Mouse (Mus musculus): ENCODE measurements around the gene Nab2. TPM values are rescaled to one million over a fixed set of nuclear protein-coding genes. Genes with fewer than 3 reads are reported as not detected.

Gene Nab2
- 5.6 and 6.2 TPM in 2 replicates for polyA plus RNA-seq (2016; fragmentation: Nextera tagmentation; extraction: Ambion mirVana)

GRCm38 (mm10) chr10:127668093-127669050 is at the start of gene Nab2:
TSS of gene Nab2 (minus strand) at chr10:127668568.
- Histone ChIP-seq H3K27me3 (ENCODE audit: poor library complexity, severe bottlenecking) (peaks cover 64% of the 10 kb centered on the region), H3K4me1 (peaks cover 62% of the 10 kb centered on the region)
- WGBS, result 2% methylated on average over 40 of the region's 40 CpGs

DNA sequence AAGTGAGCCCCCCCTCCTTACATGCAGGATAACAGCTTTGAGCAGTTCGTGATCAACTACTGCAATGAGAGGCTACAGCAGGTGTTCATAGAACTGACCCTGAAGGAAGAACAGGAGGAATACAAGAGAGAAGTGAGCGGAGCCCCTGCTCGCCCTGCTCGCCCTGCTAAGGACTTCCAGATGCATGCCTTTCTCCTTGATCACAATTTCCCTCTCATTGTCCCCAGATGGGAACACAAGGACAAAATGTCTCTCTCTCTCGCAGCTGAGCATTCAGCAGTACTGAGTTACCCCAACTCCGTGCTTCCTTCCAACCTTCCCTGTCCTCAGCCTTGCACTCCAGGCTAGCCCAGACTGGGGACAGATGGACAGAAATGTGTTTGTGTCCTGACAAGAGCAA is 44.4 kb upstream of the Nab2 start:
- H3K27ac ChIP-seq, result no peak overlapping the region
- H3K9me3 ChIP-seq, result no peaks in the 10 kb centered on the region
- DNase-seq (ENCODE audit: extremely low spot score, low spot score), result no peak
- peaks cover 14% of the 10 kb centered on the region for H3K4me1 ChIP-seq
- H3K36me3 ChIP-seq (replicated peaks), result peaks cover 5% of the 10 kb centered on the region
- H3K27me3 ChIP-seq (ENCODE audit: poor library complexity, severe bottlenecking), result peaks cover 5% of the 10 kb centered on the region; the same call in 1 of the 2 replicates
- no peak overlapping the region for H3K4me3 ChIP-seq
- 67% methylated on average over 6 of the region's 6 CpGs for WGBS

More at GRCm38 (mm10) chr10:127668093-127669050, at the start of gene Nab2:
- H3K36me3 ChIP-seq (replicated peaks), result peaks cover 15% of the 10 kb centered on the region
- DNase-seq (ENCODE audit: extremely low spot score, low spot score), result no peak
- H3K9me3 ChIP-seq, result no peaks in the 10 kb centered on the region
- peak within 1 kb of the TSS; percentile 89 for H3K27ac ChIP-seq
- peak within 1 kb of the TSS; percentile 61 for H3K4me3 ChIP-seq

DNA sequence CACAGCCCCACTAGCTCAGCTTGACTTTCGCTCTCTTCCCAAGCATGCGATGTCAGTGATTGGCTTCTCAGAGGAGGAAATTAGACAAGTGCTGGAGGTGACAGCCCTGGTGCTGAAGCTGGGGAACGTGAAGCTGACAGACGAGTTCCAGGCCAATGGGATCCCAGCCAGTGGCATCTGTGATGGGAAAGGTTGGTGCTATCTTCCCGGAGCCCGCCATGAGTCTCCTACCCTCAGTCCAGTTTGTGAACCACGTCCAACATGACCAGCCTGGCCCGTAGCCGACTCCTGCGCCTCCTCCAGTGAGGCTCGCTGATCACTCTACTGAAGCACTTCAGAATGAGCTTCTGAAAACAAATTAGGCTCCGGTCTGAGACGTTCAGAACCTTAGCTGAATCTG is 42.0 kb upstream of the Nab2 start:
- whole genome bisulfite sequencing, result 84% methylated on average over 13 of the region's 13 CpGs
- Histone ChIP-seq H3K27me3 (ENCODE audit: poor library complexity, severe bottlenecking) (no peaks in the 10 kb centered on the region), H3K27ac (no peak overlapping the region), H3K36me3 (replicated peaks) (no peaks in the 10 kb centered on the region), H3K4me1 (peaks cover 8% of the 10 kb centered on the region), H3K4me3 (no peak overlapping the region), H3K9me3 (no peaks in the 10 kb centered on the region)
- no peak for DNase-seq (ENCODE audit: extremely low spot score, low spot score)

DNA sequence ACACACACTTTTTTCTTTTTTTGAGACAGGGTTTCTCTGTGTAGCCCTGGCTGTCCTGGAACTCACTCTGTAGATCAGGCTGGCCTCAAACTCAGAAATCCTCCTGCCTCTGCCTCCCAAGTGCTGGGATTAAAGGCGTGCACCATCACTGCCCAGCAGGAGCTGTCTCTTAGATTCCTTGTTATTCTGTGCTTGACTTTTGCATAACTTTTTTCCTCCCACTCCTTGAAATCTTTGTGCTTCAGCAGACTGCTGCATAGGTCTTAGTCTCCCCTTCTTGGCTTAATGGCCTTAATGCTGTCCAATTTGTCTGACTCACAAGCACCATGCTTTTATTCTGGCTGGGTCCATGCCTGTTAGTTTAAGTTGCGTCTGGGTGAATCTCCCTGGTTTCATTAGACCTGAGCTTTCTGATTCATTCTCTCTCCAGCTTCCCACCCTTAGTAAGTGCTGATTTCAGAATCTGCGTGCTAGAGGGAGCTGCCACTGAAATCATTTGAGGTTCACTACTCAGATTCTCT is 40.5 kb upstream of the Nab2 start:
- Histone ChIP-seq H3K9me3 (no peaks in the 10 kb centered on the region), H3K4me3 (no peak overlapping the region), H3K27ac (no peak overlapping the region), H3K36me3 (replicated peaks) (no peaks in the 10 kb centered on the region), H3K27me3 (ENCODE audit: poor library complexity, severe bottlenecking) (no peaks in the 10 kb centered on the region), H3K4me1 (peaks cover 8% of the 10 kb centered on the region)
- WGBS, result 83% methylated on average over 3 of the region's 3 CpGs
- DNase-seq (ENCODE audit: extremely low spot score, low spot score), result no peak

DNA sequence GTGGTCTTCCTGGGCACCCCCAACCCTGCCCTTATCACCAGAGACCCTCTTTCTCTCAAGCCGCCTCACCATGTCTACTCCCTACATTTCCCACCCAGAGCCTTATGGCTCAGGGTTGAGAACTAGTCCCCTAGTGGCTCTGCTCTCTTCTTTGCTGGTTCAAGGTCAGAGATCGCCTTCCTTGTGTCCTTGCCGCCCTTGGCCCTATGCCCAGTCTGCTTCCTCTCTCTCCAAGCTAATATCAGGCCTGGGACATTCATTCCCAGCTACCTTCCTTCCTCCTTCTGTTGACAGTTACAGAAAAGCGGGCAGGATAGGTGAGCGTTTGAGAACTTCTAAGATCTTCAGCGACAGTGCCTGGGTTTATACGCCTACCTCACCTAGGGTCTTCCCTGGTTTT is 39.4 kb upstream of the Nab2 start:
- no peak overlapping the region for H3K27ac ChIP-seq
- 94% methylated on average over 7 of the region's 7 CpGs for WGBS
- H3K27me3 ChIP-seq (ENCODE audit: poor library complexity, severe bottlenecking), result no peaks in the 10 kb centered on the region
- DNase-seq (ENCODE audit: extremely low spot score, low spot score), result no peak
- no peak overlapping the region for H3K4me3 ChIP-seq
- H3K9me3 ChIP-seq, result no peaks in the 10 kb centered on the region
- no peaks in the 10 kb centered on the region for H3K36me3 ChIP-seq (replicated peaks)
- H3K4me1 ChIP-seq, result peaks cover 5% of the 10 kb centered on the region

GRCm38 (mm10) chr10:127705783-127706182 is 37.4 kb upstream of the Nab2 start:
- Histone ChIP-seq H3K4me3 (no peak overlapping the region), H3K9me3 (no peaks in the 10 kb centered on the region), H3K27me3 (ENCODE audit: poor library complexity, severe bottlenecking) (no peaks in the 10 kb centered on the region), H3K27ac (no peak overlapping the region), H3K36me3 (replicated peaks) (no peaks in the 10 kb centered on the region), H3K4me1 (no peaks in the 10 kb centered on the region)
- DNase-seq (ENCODE audit: extremely low spot score, low spot score), result no peak
- WGBS, result 94% methylated on average over 4 of the region's 4 CpGs

- no peaks in the 10 kb centered on the region for H3K9me3 ChIP-seq
- WGBS, result 73% methylated on average over 2 of the region's 2 CpGs
- DNase-seq (ENCODE audit: extremely low spot score, low spot score), result no peak
Measured at GRCm38 (mm10) chr10:127704766-127705220, 36.4 kb upstream of the Nab2 start, which contains the start of gene Myo1a. TSS of gene Myo1a (plus strand) at chr10:127705170.

GRCm38 (mm10) chr10:127704293-127704692 is 35.9 kb upstream of the Nab2 start:
- Histone ChIP-seq H3K27me3 (ENCODE audit: poor library complexity, severe bottlenecking) (no peaks in the 10 kb centered on the region), H3K9me3 (no peaks in the 10 kb centered on the region), H3K4me1 (no peaks in the 10 kb centered on the region), H3K27ac (no peak overlapping the region), H3K4me3 (no peak overlapping the region), H3K36me3 (replicated peaks) (peaks cover 12% of the 10 kb centered on the region; the same call in 1 of the 2 replicates)
- WGBS, result 82% methylated on average over 2 of the region's 2 CpGs
- DNase-seq (ENCODE audit: extremely low spot score, low spot score), result no peak

More at GRCm38 (mm10) chr10:127704766-127705220, 36.4 kb upstream of the Nab2 start, which contains the start of gene Myo1a:
- Histone ChIP-seq H3K36me3 (replicated peaks) (0 out of 2 replicates have a peak, but pooled peaks cover 7% of the 10 kb centered on the region), H3K4me3 (no peak within 1 kb of the TSS), H3K4me1 (no peaks in the 10 kb centered on the region), H3K27ac (no peak within 1 kb of the TSS), H3K27me3 (ENCODE audit: poor library complexity, severe bottlenecking) (no peaks in the 10 kb centered on the region)

DNA sequence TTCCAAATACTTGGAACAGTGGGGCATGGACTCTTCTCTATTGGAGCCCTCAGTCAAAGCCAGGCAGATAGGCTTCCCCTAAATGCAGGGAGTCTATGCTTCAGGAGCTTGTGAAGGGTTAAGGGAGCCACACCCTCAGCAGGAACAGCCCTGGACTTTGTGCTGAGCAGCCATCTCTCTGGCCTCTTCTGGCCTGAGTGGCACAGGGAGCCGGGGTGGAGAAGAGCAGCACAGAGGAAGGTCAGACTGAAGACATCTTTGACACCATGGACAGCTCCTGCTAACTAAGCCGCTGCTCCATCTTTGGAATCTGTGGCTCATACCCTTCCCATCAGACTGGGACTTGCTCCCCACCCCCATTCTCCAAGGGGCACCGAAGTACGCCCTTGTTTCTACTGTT is 34.9 kb upstream of the Nab2 start:
- no peaks in the 10 kb centered on the region for H3K4me1 ChIP-seq
- 49% methylated on average over 4 of the region's 4 CpGs for WGBS
- H3K9me3 ChIP-seq, result no peaks in the 10 kb centered on the region
- H3K27me3 ChIP-seq (ENCODE audit: poor library complexity, severe bottlenecking), result no peaks in the 10 kb centered on the region
- no peak overlapping the region for H3K4me3 ChIP-seq
- H3K27ac ChIP-seq, result no peak overlapping the region
- peaks cover 22% of the 10 kb centered on the region for H3K36me3 ChIP-seq (replicated peaks)
- DNase-seq (ENCODE audit: extremely low spot score, low spot score), result no peak

DNA sequence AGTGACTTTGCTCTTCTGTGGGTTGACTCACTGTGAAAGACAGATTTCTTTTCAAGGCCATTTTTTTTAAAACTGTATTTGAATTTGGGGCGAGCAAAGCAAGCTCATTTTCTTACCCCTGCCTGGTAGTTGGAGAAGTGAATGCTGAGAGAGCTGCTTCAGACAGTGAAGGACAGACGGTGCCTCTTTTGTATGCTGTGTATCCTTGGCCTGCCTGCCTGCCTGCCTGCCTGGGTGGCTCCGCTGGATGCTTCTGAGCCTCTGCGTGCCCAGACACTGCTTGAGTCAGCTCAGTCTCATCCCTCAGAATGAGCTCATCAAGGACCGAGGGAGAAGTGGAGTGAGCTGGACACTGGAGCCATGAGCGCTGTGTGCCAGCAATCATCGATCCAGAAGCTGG is 30.6 kb upstream of the Nab2 start:
- Histone ChIP-seq H3K36me3 (replicated peaks) (peaks cover 59% of the 10 kb centered on the region), H3K4me1 (no peaks in the 10 kb centered on the region), H3K27ac (no peak overlapping the region), H3K4me3 (no peak overlapping the region), H3K9me3 (no peaks in the 10 kb centered on the region), H3K27me3 (ENCODE audit: poor library complexity, severe bottlenecking) (no peaks in the 10 kb centered on the region)
- WGBS, result 93% methylated on average over 7 of the region's 7 CpGs
- DNase-seq (ENCODE audit: extremely low spot score, low spot score), result no peak

DNA sequence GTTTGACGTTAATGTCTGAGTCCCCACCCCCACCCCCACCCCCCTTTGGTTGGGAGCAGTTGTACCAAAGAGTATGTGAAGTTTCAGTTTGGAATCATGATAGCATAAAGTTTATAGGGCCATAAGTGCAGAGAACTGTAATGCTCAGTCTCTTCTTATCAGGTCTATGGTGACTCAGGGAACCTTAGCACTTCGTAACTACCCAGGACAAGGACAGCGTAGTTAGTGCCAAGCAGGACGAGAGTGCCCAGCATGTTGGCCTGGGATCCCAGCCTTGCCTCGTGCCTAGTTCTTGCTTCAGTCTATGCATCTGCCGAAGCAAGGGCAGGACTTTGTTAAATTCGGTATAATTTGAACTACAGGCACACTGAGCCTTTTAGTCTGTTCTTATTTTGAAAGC is 27.4 kb upstream of the Nab2 start:
- Histone ChIP-seq H3K27ac (no peak overlapping the region), H3K4me1 (no peaks in the 10 kb centered on the region), H3K4me3 (no peak overlapping the region), H3K27me3 (ENCODE audit: poor library complexity, severe bottlenecking) (no peaks in the 10 kb centered on the region), H3K9me3 (no peaks in the 10 kb centered on the region), H3K36me3 (replicated peaks) (peaks cover 90% of the 10 kb centered on the region)
- WGBS, result 94% methylated on average over 7 of the region's 7 CpGs
- DNase-seq (ENCODE audit: extremely low spot score, low spot score), result no peak

DNA sequence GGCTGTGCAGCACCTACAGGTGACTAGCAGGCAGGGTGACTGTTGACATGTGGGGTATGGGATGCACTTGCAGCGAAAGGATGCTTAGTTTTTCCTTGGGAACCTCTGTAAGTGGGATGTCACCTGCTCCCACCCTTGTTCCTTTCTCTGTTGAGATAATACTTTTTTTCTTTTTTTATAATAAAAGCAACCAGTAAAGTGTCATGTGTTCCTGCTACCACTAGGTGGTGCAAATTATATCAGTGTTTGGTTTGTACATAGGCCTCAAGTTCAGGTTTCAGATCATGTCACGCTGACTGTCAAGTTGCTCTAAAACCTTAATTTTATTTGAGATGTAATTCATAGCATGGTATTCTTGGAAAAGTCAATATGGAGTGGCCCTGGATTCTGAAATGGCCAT is 26.3 kb upstream of the Nab2 start:
- no peak overlapping the region for H3K27ac ChIP-seq
- no peak overlapping the region for H3K4me3 ChIP-seq
- H3K9me3 ChIP-seq, result no peaks in the 10 kb centered on the region
- DNase-seq (ENCODE audit: extremely low spot score, low spot score), result no peak
- no peaks in the 10 kb centered on the region for H3K27me3 ChIP-seq (ENCODE audit: poor library complexity, severe bottlenecking)
- 71% methylated on average over 2 of the region's 2 CpGs for whole genome bisulfite sequencing
- no peaks in the 10 kb centered on the region for H3K4me1 ChIP-seq
- peaks cover 93% of the 10 kb centered on the region for H3K36me3 ChIP-seq (replicated peaks)

- H3K36me3 ChIP-seq (replicated peaks), result peaks cover 67% of the 10 kb centered on the region
- no peak for DNase-seq (ENCODE audit: extremely low spot score, low spot score)
- WGBS, result 23% methylated on average over 1 of the region's 1 CpGs
- H3K4me1 ChIP-seq, result no peaks in the 10 kb centered on the region
- no peaks in the 10 kb centered on the region for H3K27me3 ChIP-seq (ENCODE audit: poor library complexity, severe bottlenecking)
- H3K4me3 ChIP-seq, result no peak overlapping the region
- H3K27ac ChIP-seq, result no peak overlapping the region
- no peaks in the 10 kb centered on the region for H3K9me3 ChIP-seq
Measured at GRCm38 (mm10) chr10:127691053-127691452, 22.7 kb upstream of the Nab2 start.

All from forebrain, embryonic 10.5 days (tissue).